In genomic region chr9:64172145-64172815, GRCm38 (mm10) we compare ENCODE assay signal across 9 mouse cellular contexts. TPM values are rescaled to one million over a fixed set of nuclear protein-coding genes. Genes with fewer than 3 reads are reported as not detected.
DNase-seq lines count a peak whose midpoint lies in the region; ATAC-seq and TF ChIP-seq lines count a peak whose summit lies in the region.
"Had no signal": no experiment of that assay in that cellular context is flagged by ENCODE, and none has a peak within 500 bp of the region (broad histone marks: within the 10 kb centered on the region; RNA-seq: fewer than 3 reads in every experiment).

No protein-coding gene starts in this region.

- no peaks in the 10 kb centered on the region for H3K9me3 ChIP-seq in heart, embryonic 14.5 days (ENCODE audit: control insufficient read depth, low read length)
- no peaks in the 10 kb centered on the region for H3K9me3 ChIP-seq in hindbrain, embryonic 13.5 days
- H3K9me3 ChIP-seq in midbrain, embryonic 14.5 days (ENCODE audit: control insufficient read depth, low read length) = no peaks in the 10 kb centered on the region

- TF ChIP-seq POLR2A in bone marrow, adult 2 months (IDR thresholded peaks at IDR 0.05; ENCODE audit: borderline replicate concordance, control insufficient read depth, low read depth, low read length) = no peak

- peaks cover 0 to 24% of the 10 kb centered on the region in 2 experiments; a peak in 3 of 4 replicates for H3K4me1 ChIP-seq in heart, embryonic 14.5 days (ENCODE audit: control insufficient read depth in 2 of 2, insufficient read depth in 2 of 2, low read length in 2 of 2)
- H3K4me1 ChIP-seq in bone marrow, adult 2 months (ENCODE audit: control insufficient read depth, insufficient read depth, low read length) = no peaks in the 10 kb centered on the region; the same call in 1 of the 2 replicates
- peaks cover 25% of the 10 kb centered on the region for H3K4me1 ChIP-seq in hindbrain, embryonic 13.5 days (replicated peaks)
- H3K4me1 ChIP-seq in midbrain, embryonic 14.5 days (ENCODE audit: control insufficient read depth, insufficient read depth, low read length) = peaks cover 15% of the 10 kb centered on the region

- peak overlapping the region; percentile 66 to 87 for H3K4me3 ChIP-seq in heart, embryonic 14.5 days (ENCODE audit: control insufficient read depth in 1 of 2, insufficient read depth in 1 of 2, low read depth in 1 of 2, low read length in 2 of 2)
- peak overlapping the region; percentile 92 for H3K4me3 ChIP-seq in bone marrow, adult 2 months (replicated peaks; ENCODE audit: control insufficient read depth, low read depth, low read length)
- H3K4me3 ChIP-seq in hindbrain, embryonic 13.5 days = peak overlapping the region; percentile 93
- peak overlapping the region; percentile 79 for H3K4me3 ChIP-seq in midbrain, embryonic 14.5 days (replicated peaks; ENCODE audit: low read depth, low read length)

- 2% methylated on average over 18 of the region's 18 CpGs for WGBS in heart, embryonic 14.5 days
- 3% methylated on average over 18 of the region's 18 CpGs for WGBS in bone marrow, adult 2 months
- 3% methylated on average over 18 of the region's 18 CpGs for WGBS in hindbrain, embryonic 13.5 days
- WGBS in midbrain, embryonic 14.5 days = 4% methylated on average over 18 of the region's 18 CpGs

- H3K36me3 ChIP-seq in heart, embryonic 14.5 days (ENCODE audit: control insufficient read depth, insufficient read depth, low read length) = peaks cover 39% of the 10 kb centered on the region
- H3K36me3 ChIP-seq in hindbrain, embryonic 13.5 days = peaks cover 26% of the 10 kb centered on the region
- H3K36me3 ChIP-seq in midbrain, embryonic 14.5 days (ENCODE audit: control insufficient read depth, insufficient read depth, low read length) = peaks cover 24% of the 10 kb centered on the region

- no peak for ATAC-seq in heart, embryonic 14.5 days (ENCODE audit: insufficient number of reproducible peaks, insufficient read depth, low FRiP score, low read depth)
- ATAC-seq in hindbrain, embryonic 13.5 days (ENCODE audit: low FRiP score) = peak; percentile 66
- 0 out of 2 replicates have a peak, but pooled peaks have one; percentile 4 for ATAC-seq in midbrain, embryonic 14.5 days (ENCODE audit: low FRiP score, low TSS enrichment)

- no peak for TF ChIP-seq CTCF in bone marrow, adult 2 months (IDR thresholded peaks at IDR 0.05; ENCODE audit: control insufficient read depth, insufficient read depth, low read length)

- no peak for DNase-seq in heart, adult 9 months (ENCODE audit: low spot score in 2 of 2)
- DNase-seq in midbrain, embryonic 14.5 days = no peak
- no peak for DNase-seq in left cerebral cortex, postnatal 25 days (ENCODE audit: low spot score in 2 of 2)
- DNase-seq in left cerebral cortex, adult 18-20 months (ENCODE audit: low spot score in 2 of 2) = no peak
- no peak for DNase-seq in thymus, postnatal 36 days

- H3K27ac ChIP-seq in heart, embryonic 14.5 days (replicated peaks in 1 of 2; ENCODE audit: control insufficient read depth in 1 of 2, insufficient read depth in 1 of 2, low read depth in 2 of 2, low read length in 2 of 2) = peak overlapping the region; percentile 89 to 92
- peak overlapping the region; percentile 55 for H3K27ac ChIP-seq in bone marrow, adult 2 months (ENCODE audit: control insufficient read depth, insufficient read depth, low read depth, low read length, poor library complexity)
- H3K27ac ChIP-seq in hindbrain, embryonic 13.5 days = peak overlapping the region; percentile 85
- H3K27ac ChIP-seq in midbrain, embryonic 14.5 days (replicated peaks; ENCODE audit: low read depth, low read length) = peak overlapping the region; percentile 83

- intact Hi-C loops in left cerebral cortex, postnatal 25 days (cut with DNase I) = no loop called here

- peak overlapping the region; percentile 93 for H3K9ac ChIP-seq in heart, embryonic 14.5 days (ENCODE audit: low read length)
- H3K9ac ChIP-seq in hindbrain, embryonic 13.5 days = peak overlapping the region; percentile 78
- H3K9ac ChIP-seq in midbrain, embryonic 14.5 days (replicated peaks; ENCODE audit: low read length) = peak overlapping the region; percentile 66

- H3K4me2 ChIP-seq in heart, embryonic 14.5 days (ENCODE audit: low read length) = peak overlapping the region; percentile 77
- peak overlapping the region; percentile 83 for H3K4me2 ChIP-seq in hindbrain, embryonic 13.5 days
- H3K4me2 ChIP-seq in midbrain, embryonic 14.5 days (ENCODE audit: low read length) = peak overlapping the region; percentile 97

- H3K27me3 ChIP-seq in heart, embryonic 14.5 days (ENCODE audit: control insufficient read depth, insufficient read depth, low read length) = no peaks in the 10 kb centered on the region
- no peaks in the 10 kb centered on the region for H3K27me3 ChIP-seq in hindbrain, embryonic 13.5 days
- no peaks in the 10 kb centered on the region for H3K27me3 ChIP-seq in midbrain, embryonic 14.5 days (ENCODE audit: control insufficient read depth, insufficient read depth, low read length)
- H3K27me3 ChIP-seq: Patski had no signal

RNA-seq across cellular contexts. Expression of gene Zwilch, which starts 0.6 kb away (rescaled TPM):
- polyA plus RNA-seq in heart, embryonic 14.5 days (2014; fragmentation: Nextera tagmentation; extraction: Ambion mirVana) = 18.2 and 18.6 TPM in 2 replicates
- 26.9 and 29.9 TPM in 2 replicates for polyA plus RNA-seq in bone marrow, adult 2 months (2011; ENCODE audit: insufficient read depth, insufficient read length, low replicate concordance, missing spikeins)
- polyA plus RNA-seq in hindbrain, embryonic 13.5 days (2015; fragmentation: Nextera tagmentation; extraction: Ambion mirVana) = 6.5 and 7.3 TPM in 2 replicates
- 2.3 and 6.8 TPM in 2 replicates for polyA plus RNA-seq in midbrain, embryonic 14.5 days (2014; fragmentation: Nextera tagmentation; extraction: Ambion mirVana)
- 1 to 10 TPM; 2.5 to 4.6 TPM for total RNA-seq in left cerebral cortex, postnatal 25 days (2021)
- 1 to 10 TPM; 3.2 to 3.5 TPM for total RNA-seq in left cerebral cortex, adult 18-20 months (2021)

RNA-seq across cellular contexts. Expression of gene Rpl4, which starts 0.9 kb away (rescaled TPM):
- 778 and 789 TPM in 2 replicates for polyA plus RNA-seq in heart, embryonic 14.5 days (2014; fragmentation: Nextera tagmentation; extraction: Ambion mirVana)
- 628 and 1,066 TPM in 2 replicates for polyA plus RNA-seq in bone marrow, adult 2 months (2011; ENCODE audit: insufficient read depth, insufficient read length, low replicate concordance, missing spikeins)
- polyA plus RNA-seq in hindbrain, embryonic 13.5 days (2015; fragmentation: Nextera tagmentation; extraction: Ambion mirVana) = 659 and 664 TPM in 2 replicates
- 640 and 695 TPM in 2 replicates for polyA plus RNA-seq in midbrain, embryonic 14.5 days (2014; fragmentation: Nextera tagmentation; extraction: Ambion mirVana)
- total RNA-seq in left cerebral cortex, postnatal 25 days (2021) = 100 to 1,000 TPM; 485 to 487 TPM
- total RNA-seq in left cerebral cortex, adult 18-20 months (2021) = 100 to 1,000 TPM; 589 to 593 TPM

RNA-seq across cellular contexts. Expression of gene Snapc5, which starts 6.8 kb away (rescaled TPM):
- 27.6 and 29.8 TPM in 2 replicates for polyA plus RNA-seq in heart, embryonic 14.5 days (2014; fragmentation: Nextera tagmentation; extraction: Ambion mirVana)
- polyA plus RNA-seq in bone marrow, adult 2 months (2011; ENCODE audit: insufficient read depth, insufficient read length, low replicate concordance, missing spikeins) = 13.0 and 30.2 TPM in 2 replicates
- polyA plus RNA-seq in hindbrain, embryonic 13.5 days (2015; fragmentation: Nextera tagmentation; extraction: Ambion mirVana) = 40.5 and 40.8 TPM in 2 replicates
- polyA plus RNA-seq in midbrain, embryonic 14.5 days (2014; fragmentation: Nextera tagmentation; extraction: Ambion mirVana) = 25.6 and 29.7 TPM in 2 replicates
- 10 to 100 TPM; 21.5 to 22.7 TPM for total RNA-seq in left cerebral cortex, postnatal 25 days (2021)
- 10 to 100 TPM; 18.6 to 22.4 TPM for total RNA-seq in left cerebral cortex, adult 18-20 months (2021)

RNA-seq across cellular contexts. Expression of gene Lctl, which starts 55.3 kb away (rescaled TPM):
- not detected in 2 replicates for polyA plus RNA-seq in heart, embryonic 14.5 days (2014; fragmentation: Nextera tagmentation; extraction: Ambion mirVana)
- polyA plus RNA-seq in bone marrow, adult 2 months (2011; ENCODE audit: insufficient read depth, insufficient read length, low replicate concordance, missing spikeins) = not detected in 2 replicates
- 0.12 TPM in 1 of 2 replicates, not detected in the other for polyA plus RNA-seq in hindbrain, embryonic 13.5 days (2015; fragmentation: Nextera tagmentation; extraction: Ambion mirVana)
- not detected in 2 replicates for polyA plus RNA-seq in midbrain, embryonic 14.5 days (2014; fragmentation: Nextera tagmentation; extraction: Ambion mirVana)
- total RNA-seq in left cerebral cortex, postnatal 25 days (2021) = not detected
- total RNA-seq in left cerebral cortex, adult 18-20 months (2021) = not detected
